Mouse (Mus musculus): ENCODE data around the gene Gna14. TPM values are rescaled to one million over a fixed set of nuclear protein-coding genes. Genes with fewer than 3 reads are reported as not detected.

Gna14 gene
- polyA plus RNA-seq, 1 experiment from 2014 or later, result 2.6 TPM

DNA sequence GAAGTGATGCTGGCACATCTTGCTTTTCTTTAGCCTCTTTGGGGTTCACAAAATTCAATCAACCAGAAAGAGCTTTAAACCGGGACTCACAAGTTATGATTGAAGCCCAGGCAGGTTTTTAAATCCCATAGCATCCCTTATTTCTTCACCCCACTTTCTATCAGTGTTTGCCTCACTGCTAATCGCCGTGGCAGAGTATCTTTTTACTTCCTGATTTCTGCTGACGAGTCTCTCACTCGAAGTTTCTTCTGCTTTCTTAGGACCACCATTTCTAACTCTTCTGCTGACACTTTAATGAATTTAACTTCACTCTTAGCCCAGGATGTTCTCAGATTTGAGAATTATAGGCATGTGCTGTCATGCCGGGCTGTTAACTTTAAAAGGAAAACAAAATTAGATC, 21.6 kb downstream of the Gna14 start:
- ATAC-seq (ENCODE audit: low FRiP score), result no peak
- no peaks in the 10 kb centered on the region for H3K27me3 ChIP-seq (replicated peaks)
- no peaks in the 10 kb centered on the region for H3K36me3 ChIP-seq
- H3K9ac ChIP-seq (replicated peaks), result no peak overlapping the region
- H3K4me3 ChIP-seq (replicated peaks), result no peak overlapping the region
- no peak overlapping the region for H3K4me2 ChIP-seq
- WGBS, result 93% methylated on average over 6 of the region's 6 CpGs
- no peaks in the 10 kb centered on the region for H3K9me3 ChIP-seq (replicated peaks)
- no peaks in the 10 kb centered on the region for H3K4me1 ChIP-seq
- H3K27ac ChIP-seq (replicated peaks), result no peak overlapping the region

DNA sequence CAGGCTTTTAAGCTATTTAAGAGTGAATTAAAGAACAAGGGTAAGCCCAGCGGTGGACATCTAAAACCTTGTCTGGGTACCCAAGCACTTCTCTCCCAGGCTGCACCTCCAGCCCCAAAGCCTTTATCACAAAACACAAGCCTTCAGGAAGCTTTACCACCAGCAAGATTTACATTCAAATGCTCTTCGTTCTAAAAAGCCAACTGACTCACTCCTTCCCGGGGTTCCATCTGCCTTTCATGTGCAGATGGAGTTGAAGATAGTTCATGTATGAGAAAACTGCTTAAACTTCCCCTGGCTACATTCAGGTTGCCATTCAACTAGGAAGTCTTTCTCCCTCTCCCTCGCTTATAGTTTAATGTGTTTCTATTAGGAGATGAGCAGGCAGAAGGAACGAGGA, 23.8 kb downstream of the Gna14 start:
- H3K4me1 ChIP-seq, result no peaks in the 10 kb centered on the region
- no peak overlapping the region for H3K4me2 ChIP-seq
- H3K36me3 ChIP-seq, result no peaks in the 10 kb centered on the region
- H3K9me3 ChIP-seq (replicated peaks), result no peaks in the 10 kb centered on the region
- no peak overlapping the region for H3K4me3 ChIP-seq (replicated peaks)
- no peak for ATAC-seq (ENCODE audit: low FRiP score)
- H3K27ac ChIP-seq (replicated peaks), result no peak overlapping the region
- no peak overlapping the region for H3K9ac ChIP-seq (replicated peaks)
- H3K27me3 ChIP-seq (replicated peaks), result no peaks in the 10 kb centered on the region
- 41% methylated on average over 5 of the region's 5 CpGs for WGBS

- Histone ChIP-seq H3K4me1 (no peaks in the 10 kb centered on the region), H3K9ac (replicated peaks) (no peak overlapping the region), H3K27ac (replicated peaks) (no peak overlapping the region), H3K4me2 (no peak overlapping the region), H3K9me3 (replicated peaks) (no peaks in the 10 kb centered on the region), H3K36me3 (no peaks in the 10 kb centered on the region), H3K27me3 (replicated peaks) (no peaks in the 10 kb centered on the region), H3K4me3 (replicated peaks) (no peak overlapping the region)
- WGBS, result 54% methylated on average over 6 of the region's 6 CpGs
- no peak for ATAC-seq (ENCODE audit: low FRiP score)
Measured at GRCm38 (mm10) chr19:16460292-16460691, 24.7 kb downstream of the Gna14 start.

DNA sequence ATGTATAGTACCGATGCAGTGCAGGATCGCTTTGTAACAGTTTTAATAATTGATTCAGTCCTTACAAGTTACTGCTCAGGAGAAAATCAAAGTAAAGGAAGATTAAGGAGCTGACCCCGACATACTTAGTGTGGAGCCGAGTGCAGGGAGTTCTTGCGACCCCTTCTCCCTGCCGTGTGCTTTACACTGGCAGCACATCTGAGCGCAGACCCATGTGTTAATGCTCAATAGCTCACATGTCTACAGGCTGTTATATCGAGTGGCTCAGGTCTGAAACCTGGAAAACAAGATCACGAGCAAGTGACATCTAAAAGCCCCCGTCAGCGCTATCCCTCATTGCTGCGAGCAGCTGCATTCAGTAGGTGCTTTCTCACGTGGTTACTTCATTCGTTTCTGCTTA, 25.3 kb downstream of the Gna14 start:
- no peak for ATAC-seq (ENCODE audit: low FRiP score)
- Histone ChIP-seq H3K9ac (replicated peaks) (no peak overlapping the region), H3K36me3 (no peaks in the 10 kb centered on the region), H3K9me3 (replicated peaks) (no peaks in the 10 kb centered on the region), H3K4me1 (no peaks in the 10 kb centered on the region), H3K27me3 (replicated peaks) (no peaks in the 10 kb centered on the region), H3K4me2 (no peak overlapping the region), H3K4me3 (replicated peaks) (no peak overlapping the region), H3K27ac (replicated peaks) (no peak overlapping the region)
- 89% methylated on average over 14 of the region's 14 CpGs for WGBS

GRCm38 (mm10) chr19:16462461-16462860, 26.9 kb downstream of the Gna14 start:
- Histone ChIP-seq H3K36me3 (no peaks in the 10 kb centered on the region), H3K4me2 (no peak overlapping the region), H3K4me3 (replicated peaks) (no peak overlapping the region), H3K4me1 (no peaks in the 10 kb centered on the region), H3K9me3 (replicated peaks) (no peaks in the 10 kb centered on the region), H3K9ac (replicated peaks) (no peak overlapping the region), H3K27ac (replicated peaks) (no peak overlapping the region), H3K27me3 (replicated peaks) (no peaks in the 10 kb centered on the region)
- WGBS, result 80% methylated on average over 9 of the region's 9 CpGs
- ATAC-seq (ENCODE audit: low FRiP score), result no peak

GRCm38 (mm10) chr19:16464730-16465129, 29.2 kb downstream of the Gna14 start:
- no peaks in the 10 kb centered on the region for H3K9me3 ChIP-seq (replicated peaks)
- H3K36me3 ChIP-seq, result no peaks in the 10 kb centered on the region
- no peak overlapping the region for H3K4me3 ChIP-seq (replicated peaks)
- H3K9ac ChIP-seq (replicated peaks), result no peak overlapping the region
- H3K27ac ChIP-seq (replicated peaks), result no peak overlapping the region
- H3K4me1 ChIP-seq, result no peaks in the 10 kb centered on the region
- H3K4me2 ChIP-seq, result no peak overlapping the region
- H3K27me3 ChIP-seq (replicated peaks), result no peaks in the 10 kb centered on the region
- no peak for ATAC-seq (ENCODE audit: low FRiP score)
- 72% methylated on average over 4 of the region's 4 CpGs for WGBS

- WGBS, result 60% methylated on average over 2 of the region's 2 CpGs
- Histone ChIP-seq H3K9ac (replicated peaks) (no peak overlapping the region), H3K36me3 (no peaks in the 10 kb centered on the region), H3K4me1 (no peaks in the 10 kb centered on the region), H3K27me3 (replicated peaks) (no peaks in the 10 kb centered on the region), H3K9me3 (replicated peaks) (no peaks in the 10 kb centered on the region), H3K27ac (replicated peaks) (no peak overlapping the region), H3K4me2 (no peak overlapping the region), H3K4me3 (replicated peaks) (no peak overlapping the region)
- ATAC-seq (ENCODE audit: low FRiP score), result no peak
Measured at GRCm38 (mm10) chr19:16468756-16469374, 33.3 kb downstream of the Gna14 start.

DNA sequence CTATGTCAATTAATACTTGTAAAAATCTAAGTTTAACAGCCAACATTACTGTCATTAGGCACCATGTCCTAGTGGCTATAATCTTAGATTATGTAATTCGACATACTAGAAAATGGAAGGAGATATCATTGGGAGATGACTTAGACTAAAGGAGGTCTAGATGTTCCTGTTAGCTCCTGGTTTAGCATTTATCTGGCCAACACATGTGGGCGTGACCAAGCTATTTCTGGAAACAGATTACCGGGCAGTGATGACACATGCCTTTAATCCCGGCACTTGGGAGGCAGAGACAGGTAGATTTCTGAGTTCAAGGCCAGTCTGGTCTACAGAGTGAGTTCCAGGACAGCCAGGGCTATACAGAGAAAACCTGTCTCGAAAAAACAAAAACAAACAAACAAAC, 37.1 kb downstream of the Gna14 start:
- Histone ChIP-seq H3K4me2 (no peak overlapping the region), H3K27ac (replicated peaks) (no peak overlapping the region), H3K9me3 (replicated peaks) (no peaks in the 10 kb centered on the region), H3K4me3 (replicated peaks) (no peak overlapping the region), H3K27me3 (replicated peaks) (no peaks in the 10 kb centered on the region), H3K9ac (replicated peaks) (no peak overlapping the region), H3K36me3 (no peaks in the 10 kb centered on the region), H3K4me1 (no peaks in the 10 kb centered on the region)
- 85% methylated on average over 5 of the region's 5 CpGs for WGBS
- ATAC-seq (ENCODE audit: low FRiP score), result no peak

DNA sequence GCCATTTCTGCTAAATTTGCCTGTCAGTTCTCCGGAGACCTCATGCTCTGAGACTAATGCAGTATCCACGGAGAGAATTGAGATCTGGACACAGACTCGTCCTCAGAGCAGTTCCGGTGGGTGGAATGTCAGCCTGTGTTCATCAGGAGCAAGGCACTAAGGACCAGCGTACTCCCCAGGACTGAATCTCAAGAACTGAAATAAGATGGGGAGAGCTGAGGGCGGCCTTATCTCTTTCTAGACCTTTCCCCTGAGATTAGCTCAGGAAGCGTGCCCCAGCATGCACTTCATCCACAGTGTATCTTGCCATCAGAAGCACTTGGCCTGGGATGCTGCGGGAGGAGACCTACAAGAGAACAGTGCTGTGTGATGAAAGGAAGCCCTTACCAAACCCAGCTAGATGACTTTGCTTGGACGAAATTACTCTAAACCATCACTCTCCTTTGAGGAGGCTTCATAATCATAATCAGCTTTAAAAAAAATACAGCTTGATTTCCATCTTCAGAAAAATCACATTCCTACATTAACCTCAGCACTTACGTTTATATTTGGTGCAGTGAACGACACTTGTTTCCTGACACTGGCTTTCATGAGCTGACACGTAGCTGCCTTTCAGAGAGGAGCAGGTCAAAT, 41.9 kb downstream of the Gna14 start:
- no peaks in the 10 kb centered on the region for H3K9me3 ChIP-seq (replicated peaks)
- H3K36me3 ChIP-seq, result no peaks in the 10 kb centered on the region
- no peak overlapping the region for H3K27ac ChIP-seq (replicated peaks)
- no peak for ATAC-seq (ENCODE audit: low FRiP score)
- no peaks in the 10 kb centered on the region for H3K4me1 ChIP-seq
- 88% methylated on average over 12 of the region's 12 CpGs for WGBS
- H3K9ac ChIP-seq (replicated peaks), result no peak overlapping the region
- H3K4me2 ChIP-seq, result no peak overlapping the region
- H3K27me3 ChIP-seq (replicated peaks), result no peaks in the 10 kb centered on the region
- no peak overlapping the region for H3K4me3 ChIP-seq (replicated peaks)

DNA sequence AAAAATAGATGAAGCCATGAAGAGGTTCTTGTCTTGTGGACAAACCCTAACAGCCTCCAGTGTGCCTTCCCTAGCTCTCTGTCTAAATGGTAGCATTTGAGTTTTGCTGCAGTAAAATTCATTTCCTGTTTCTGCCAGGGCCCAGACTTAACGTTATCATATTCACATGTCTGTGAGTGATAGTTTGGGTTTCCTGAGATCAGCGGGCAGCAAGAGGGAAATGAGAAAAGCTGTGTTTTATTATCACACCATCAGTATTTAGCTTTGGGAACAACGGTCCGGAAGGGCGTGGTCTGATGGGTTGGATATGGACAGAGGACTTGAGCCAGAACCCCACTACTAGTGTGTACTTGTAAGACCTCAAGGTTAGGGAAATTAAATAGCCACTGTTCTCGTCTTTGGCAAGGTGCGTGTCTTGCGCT, 42.6 kb downstream of the Gna14 start:
- ATAC-seq (ENCODE audit: low FRiP score), result no peak
- H3K4me3 ChIP-seq (replicated peaks), result no peak overlapping the region
- no peaks in the 10 kb centered on the region for H3K4me1 ChIP-seq
- H3K36me3 ChIP-seq, result no peaks in the 10 kb centered on the region
- no peaks in the 10 kb centered on the region for H3K27me3 ChIP-seq (replicated peaks)
- WGBS, result 87% methylated on average over 8 of the region's 8 CpGs
- no peak overlapping the region for H3K27ac ChIP-seq (replicated peaks)
- H3K9me3 ChIP-seq (replicated peaks), result no peaks in the 10 kb centered on the region
- no peak overlapping the region for H3K4me2 ChIP-seq
- H3K9ac ChIP-seq (replicated peaks), result no peak overlapping the region

DNA sequence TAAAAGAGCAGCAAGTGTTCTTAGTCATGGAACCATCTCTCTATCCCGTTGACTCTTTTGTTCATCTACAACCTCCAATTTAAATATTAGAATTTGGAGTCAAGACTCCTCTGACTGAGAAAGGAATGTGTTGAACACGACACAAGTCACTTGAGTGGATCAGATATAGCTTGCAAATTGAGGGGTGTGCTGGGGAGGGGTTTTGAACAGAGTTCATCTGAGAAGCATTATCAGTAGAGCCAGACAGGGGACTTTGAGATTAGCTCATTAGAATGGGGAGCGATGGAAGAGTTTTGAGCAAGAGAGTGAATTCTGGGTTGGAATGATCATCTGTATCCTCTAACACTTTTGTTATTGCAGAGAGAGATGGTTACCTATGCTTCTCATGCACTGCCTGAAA, 46.5 kb downstream of the Gna14 start:
- no peaks in the 10 kb centered on the region for H3K27me3 ChIP-seq (replicated peaks)
- H3K9ac ChIP-seq (replicated peaks), result no peak overlapping the region
- H3K4me2 ChIP-seq, result no peak overlapping the region
- H3K4me3 ChIP-seq (replicated peaks), result no peak overlapping the region
- H3K36me3 ChIP-seq, result no peaks in the 10 kb centered on the region
- ATAC-seq (ENCODE audit: low FRiP score), result no peak
- no peaks in the 10 kb centered on the region for H3K4me1 ChIP-seq
- no peak overlapping the region for H3K27ac ChIP-seq (replicated peaks)
- no peaks in the 10 kb centered on the region for H3K9me3 ChIP-seq (replicated peaks)
- WGBS, result 94% methylated on average over 3 of the region's 3 CpGs

DNA sequence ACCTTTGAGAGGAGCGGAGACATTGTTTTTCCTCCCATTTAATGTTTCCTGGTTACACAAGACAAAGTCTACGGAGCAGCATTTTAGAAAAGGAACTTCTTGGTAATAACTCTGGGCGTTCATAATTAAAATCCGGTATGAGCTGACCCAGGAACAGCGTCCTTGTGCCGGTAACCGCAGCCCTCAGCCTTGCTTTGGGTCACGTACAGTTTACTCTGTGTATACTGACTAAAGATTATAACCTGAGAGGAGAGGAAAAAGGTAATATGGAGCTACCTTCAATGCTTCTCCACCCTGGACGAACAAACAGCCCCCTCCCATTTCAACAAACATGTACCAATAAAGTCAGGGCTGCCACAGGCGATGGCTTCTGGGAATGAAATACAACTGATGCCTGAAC, 48.7 kb downstream of the Gna14 start:
- no peaks in the 10 kb centered on the region for H3K36me3 ChIP-seq
- no peak overlapping the region for H3K27ac ChIP-seq (replicated peaks)
- no peak overlapping the region for H3K9ac ChIP-seq (replicated peaks)
- no peak for ATAC-seq (ENCODE audit: low FRiP score)
- H3K9me3 ChIP-seq (replicated peaks), result no peaks in the 10 kb centered on the region
- no peak overlapping the region for H3K4me2 ChIP-seq
- H3K4me3 ChIP-seq (replicated peaks), result no peak overlapping the region
- H3K27me3 ChIP-seq (replicated peaks), result no peaks in the 10 kb centered on the region
- 90% methylated on average over 10 of the region's 10 CpGs for WGBS
- no peaks in the 10 kb centered on the region for H3K4me1 ChIP-seq
